Mouse (Mus musculus): ENCODE results near the gene Slc2a5. TPM values are rescaled to one million over a fixed set of nuclear protein-coding genes. Genes with fewer than 3 reads are reported as not detected.
A peak's percentile ranks its signal among the peaks of the same experiment; 100 is the strongest.

The Slc2a5 gene
- polyA plus RNA-seq (2015; fragmentation: Nextera tagmentation; extraction: Ambion mirVana), result 0.74 and 0.93 TPM in 2 replicates

DNA sequence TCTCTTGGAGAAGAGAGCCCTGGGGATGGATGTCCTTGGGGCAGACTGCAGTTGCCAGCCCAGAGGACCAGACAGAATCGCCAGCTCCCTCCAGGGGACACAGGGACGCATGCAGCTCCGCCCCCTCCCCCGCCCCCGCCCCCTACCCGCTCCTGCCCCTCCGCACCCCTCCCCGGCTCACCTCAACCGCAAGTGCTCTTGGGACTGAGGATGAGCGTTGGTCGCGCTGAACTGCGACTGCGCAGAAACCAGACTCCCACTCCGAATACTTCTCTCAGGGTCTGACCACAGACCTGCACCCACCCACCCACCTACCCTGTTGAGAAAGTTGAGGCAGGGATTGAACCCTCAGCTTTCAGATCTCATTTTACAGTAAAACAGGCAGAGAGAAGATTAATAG lies at the start of gene Slc2a5:
TSS of gene Slc2a5 (plus strand) at position 229 of the 400 bp plus-strand sequence.
- WGBS, result 18% methylated on average over 15 of the region's 15 CpGs
- Histone ChIP-seq H3K36me3 (no peaks in the 10 kb centered on the region), H3K9me3 (replicated peaks) (no peaks in the 10 kb centered on the region), H3K4me2 (peak within 1 kb of the TSS; percentile 54), H3K9ac (no peak within 1 kb of the TSS), H3K27ac (no peak within 1 kb of the TSS), H3K4me1 (replicated peaks) (peaks cover 14% of the 10 kb centered on the region), H3K4me3 (peak within 1 kb of the TSS; percentile 7), H3K27me3 (no peaks in the 10 kb centered on the region)
- ATAC-seq (replicated peaks; ENCODE audit: insufficient number of reproducible peaks, insufficient read depth, low FRiP score, low read depth), result no peak; the same call in 1 of the 2 replicates

GRCm38 (mm10) chr4:150070136-150070535 lies 48.9 kb upstream of the Slc2a5 start:
- H3K9ac ChIP-seq, result no peak overlapping the region
- H3K9me3 ChIP-seq (replicated peaks), result no peaks in the 10 kb centered on the region
- WGBS, result 27% methylated on average over 8 of the region's 8 CpGs
- no peaks in the 10 kb centered on the region for H3K36me3 ChIP-seq
- ATAC-seq (replicated peaks; ENCODE audit: insufficient number of reproducible peaks, insufficient read depth, low FRiP score, low read depth), result peak; percentile 49; the same call in 1 of the 2 replicates
- H3K27ac ChIP-seq, result peak overlapping the region; percentile 34; the same call in 1 of the 2 replicates
- no peak overlapping the region for H3K4me2 ChIP-seq
- peaks cover 12% of the 10 kb centered on the region for H3K4me1 ChIP-seq (replicated peaks)
- H3K27me3 ChIP-seq, result no peaks in the 10 kb centered on the region
- H3K4me3 ChIP-seq, result no peak overlapping the region

- 52% methylated on average over 15 of the region's 15 CpGs for WGBS
- Histone ChIP-seq H3K27ac (no peak overlapping the region), H3K27me3 (no peaks in the 10 kb centered on the region), H3K4me2 (no peak overlapping the region), H3K9ac (no peak overlapping the region), H3K4me3 (no peak overlapping the region), H3K36me3 (no peaks in the 10 kb centered on the region), H3K4me1 (replicated peaks) (peaks cover 16% of the 10 kb centered on the region), H3K9me3 (replicated peaks) (no peaks in the 10 kb centered on the region)
- ATAC-seq (replicated peaks; ENCODE audit: insufficient number of reproducible peaks, insufficient read depth, low FRiP score, low read depth), result no peak
Measured at GRCm38 (mm10) chr4:150072416-150073101, 46.5 kb upstream of the Slc2a5 start.

DNA sequence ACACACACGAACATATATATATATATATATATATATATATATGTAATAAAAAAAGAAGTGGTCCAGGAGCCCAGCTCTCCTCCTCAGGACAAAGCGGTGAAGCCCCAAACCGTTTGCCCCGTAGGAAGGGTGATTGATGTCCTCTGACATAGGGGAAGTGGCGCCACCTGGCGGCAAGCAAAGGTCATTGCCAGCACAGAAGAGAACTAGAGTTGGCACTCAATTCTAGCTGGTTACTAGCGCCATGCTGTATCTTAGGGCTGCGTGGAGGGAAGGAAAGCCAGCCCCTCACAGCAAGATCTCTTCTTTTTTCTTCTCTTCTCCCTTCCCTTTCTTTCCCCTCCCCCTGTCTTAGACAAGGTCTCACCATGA lies 46.0 kb upstream of the Slc2a5 start:
- no peak for ATAC-seq (replicated peaks; ENCODE audit: insufficient number of reproducible peaks, insufficient read depth, low FRiP score, low read depth)
- no peak overlapping the region for H3K27ac ChIP-seq
- peaks cover 16% of the 10 kb centered on the region for H3K4me1 ChIP-seq (replicated peaks)
- H3K9ac ChIP-seq, result no peak overlapping the region
- no peaks in the 10 kb centered on the region for H3K9me3 ChIP-seq (replicated peaks)
- 23% methylated on average over 8 of the region's 8 CpGs for WGBS
- H3K4me2 ChIP-seq, result no peak overlapping the region
- H3K36me3 ChIP-seq, result no peaks in the 10 kb centered on the region
- no peaks in the 10 kb centered on the region for H3K27me3 ChIP-seq
- H3K4me3 ChIP-seq, result no peak overlapping the region

GRCm38 (mm10) chr4:150075350-150075749 lies 43.7 kb upstream of the Slc2a5 start:
- no peak for ATAC-seq (replicated peaks; ENCODE audit: insufficient number of reproducible peaks, insufficient read depth, low FRiP score, low read depth)
- Histone ChIP-seq H3K4me1 (replicated peaks) (peaks cover 21% of the 10 kb centered on the region), H3K9me3 (replicated peaks) (no peaks in the 10 kb centered on the region), H3K36me3 (no peaks in the 10 kb centered on the region), H3K27me3 (no peaks in the 10 kb centered on the region), H3K27ac (no peak overlapping the region), H3K4me2 (no peak overlapping the region), H3K4me3 (no peak overlapping the region), H3K9ac (no peak overlapping the region)
- 86% methylated on average over 7 of the region's 7 CpGs for WGBS

DNA sequence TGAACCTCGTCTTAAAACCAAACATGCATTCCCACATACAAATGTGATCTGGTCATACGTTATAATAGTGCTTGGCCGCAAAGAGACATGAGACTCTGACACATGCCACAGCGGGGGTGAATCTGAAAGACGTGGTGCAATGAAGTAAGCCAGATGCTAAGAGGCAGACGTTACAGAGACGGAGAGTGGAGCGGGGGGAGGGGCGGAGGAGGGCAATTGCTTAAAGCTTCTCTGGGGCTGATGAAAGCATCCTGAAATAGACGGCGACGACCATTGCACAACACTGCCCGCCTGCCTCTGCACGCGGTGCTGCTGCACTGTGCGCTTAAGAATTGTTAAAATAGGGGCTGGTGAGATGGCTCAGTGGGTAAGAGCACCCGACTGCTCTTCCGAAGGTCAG lies 42.9 kb upstream of the Slc2a5 start:
- no peaks in the 10 kb centered on the region for H3K36me3 ChIP-seq
- H3K4me1 ChIP-seq (replicated peaks), result peaks cover 18% of the 10 kb centered on the region
- no peak overlapping the region for H3K4me2 ChIP-seq
- no peak for ATAC-seq (replicated peaks; ENCODE audit: insufficient number of reproducible peaks, insufficient read depth, low FRiP score, low read depth)
- WGBS, result 21% methylated on average over 18 of the region's 18 CpGs
- H3K9me3 ChIP-seq (replicated peaks), result no peaks in the 10 kb centered on the region
- no peak overlapping the region for H3K4me3 ChIP-seq
- no peak overlapping the region for H3K9ac ChIP-seq
- no peaks in the 10 kb centered on the region for H3K27me3 ChIP-seq
- no peak overlapping the region for H3K27ac ChIP-seq

DNA sequence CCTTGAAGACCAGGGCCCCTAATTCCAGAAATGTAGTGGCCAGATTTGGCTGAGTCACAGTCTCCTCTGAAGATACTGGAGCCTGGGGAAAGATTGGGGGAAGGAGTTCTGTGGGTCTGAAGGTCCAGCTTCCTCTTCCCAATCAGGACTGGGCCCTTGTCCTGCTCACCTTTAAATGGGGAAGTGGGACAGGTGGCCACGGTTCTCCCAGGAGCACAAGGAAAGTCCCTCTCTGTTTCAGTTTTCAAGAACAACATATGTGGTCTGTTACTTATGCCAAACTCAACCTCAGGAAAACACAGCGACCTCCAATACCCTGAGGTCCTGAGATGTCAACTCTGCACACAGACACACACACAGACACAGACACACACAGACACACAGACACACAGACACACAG lies 40.4 kb upstream of the Slc2a5 start:
- no peak overlapping the region for H3K4me2 ChIP-seq
- no peaks in the 10 kb centered on the region for H3K27me3 ChIP-seq
- no peak overlapping the region for H3K9ac ChIP-seq
- no peak for ATAC-seq (replicated peaks; ENCODE audit: insufficient number of reproducible peaks, insufficient read depth, low FRiP score, low read depth)
- no peaks in the 10 kb centered on the region for H3K36me3 ChIP-seq
- no peak overlapping the region for H3K27ac ChIP-seq
- H3K9me3 ChIP-seq (replicated peaks), result no peaks in the 10 kb centered on the region
- no peak overlapping the region for H3K4me3 ChIP-seq
- 71% methylated on average over 2 of the region's 2 CpGs for WGBS
- peaks cover 19% of the 10 kb centered on the region for H3K4me1 ChIP-seq (replicated peaks)

- no peak overlapping the region for H3K4me2 ChIP-seq
- no peaks in the 10 kb centered on the region for H3K9me3 ChIP-seq (replicated peaks)
- H3K27me3 ChIP-seq, result no peaks in the 10 kb centered on the region
- WGBS, result 41% methylated on average over 7 of the region's 7 CpGs
- ATAC-seq (replicated peaks; ENCODE audit: insufficient number of reproducible peaks, insufficient read depth, low FRiP score, low read depth), result 0 out of 2 replicates have a peak, but pooled peaks have one; percentile 44
- no peak overlapping the region for H3K4me3 ChIP-seq
- H3K4me1 ChIP-seq (replicated peaks), result peaks cover 19% of the 10 kb centered on the region
- H3K27ac ChIP-seq, result peak overlapping the region; percentile 8
- H3K36me3 ChIP-seq, result no peaks in the 10 kb centered on the region
- no peak overlapping the region for H3K9ac ChIP-seq
Measured at GRCm38 (mm10) chr4:150079244-150079643, 39.8 kb upstream of the Slc2a5 start.

GRCm38 (mm10) chr4:150080330-150080967 lies 38.6 kb upstream of the Slc2a5 start:
- 75% methylated on average over 11 of the region's 11 CpGs for WGBS
- no peaks in the 10 kb centered on the region for H3K9me3 ChIP-seq (replicated peaks)
- ATAC-seq (replicated peaks; ENCODE audit: insufficient number of reproducible peaks, insufficient read depth, low FRiP score, low read depth), result no peak

DNA sequence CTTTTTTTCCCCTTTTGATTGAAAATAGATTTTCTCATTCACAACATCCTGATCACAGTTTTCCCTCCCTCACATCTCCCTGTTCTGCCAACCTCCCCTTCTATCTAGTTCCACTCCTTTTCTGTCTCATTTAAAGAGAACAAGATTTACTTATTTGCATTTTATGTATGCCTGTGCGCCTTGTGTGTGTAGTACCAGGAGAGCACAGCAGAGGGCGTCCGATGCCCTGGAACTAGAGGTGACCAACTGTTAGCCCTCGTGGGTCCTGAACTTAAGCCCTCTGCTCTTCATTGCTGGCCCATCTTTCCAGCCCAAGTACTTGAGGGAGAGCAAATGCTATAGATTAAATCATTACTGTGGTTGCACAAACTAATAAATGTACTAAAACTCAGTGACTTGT lies 33.7 kb upstream of the Slc2a5 start:
- H3K9ac ChIP-seq, result no peak overlapping the region
- 77% methylated on average over 4 of the region's 4 CpGs for WGBS
- no peak for ATAC-seq (replicated peaks; ENCODE audit: insufficient number of reproducible peaks, insufficient read depth, low FRiP score, low read depth)
- H3K36me3 ChIP-seq, result no peaks in the 10 kb centered on the region
- no peaks in the 10 kb centered on the region for H3K27me3 ChIP-seq
- H3K4me3 ChIP-seq, result no peak overlapping the region
- no peak overlapping the region for H3K27ac ChIP-seq
- no peaks in the 10 kb centered on the region for H3K9me3 ChIP-seq (replicated peaks)
- H3K4me1 ChIP-seq (replicated peaks), result peaks cover 37% of the 10 kb centered on the region
- no peak overlapping the region for H3K4me2 ChIP-seq

More at GRCm38 (mm10) chr4:150080330-150080967, 38.6 kb upstream of the Slc2a5 start:
- Histone ChIP-seq H3K4me2 (no peak overlapping the region), H3K9ac (no peak overlapping the region), H3K27me3 (no peaks in the 10 kb centered on the region), H3K36me3 (no peaks in the 10 kb centered on the region), H3K4me3 (no peak overlapping the region), H3K27ac (peak overlapping the region; percentile 8), H3K4me1 (replicated peaks) (peaks cover 19% of the 10 kb centered on the region)

GRCm38 (mm10) chr4:150086841-150087160 lies 32.3 kb upstream of the Slc2a5 start:
- 0 out of 2 replicates have a peak overlapping the region, but pooled peaks have one; percentile 38 for H3K9ac ChIP-seq
- H3K27ac ChIP-seq, result peak overlapping the region; percentile 94
- ATAC-seq (replicated peaks; ENCODE audit: insufficient number of reproducible peaks, insufficient read depth, low FRiP score, low read depth), result no peak

More at GRCm38 (mm10) chr4:150086841-150087160, 32.3 kb upstream of the Slc2a5 start:
- WGBS, result 7% methylated on average over 7 of the region's 7 CpGs
- Histone ChIP-seq H3K27me3 (no peaks in the 10 kb centered on the region), H3K4me3 (peak overlapping the region; percentile 79), H3K36me3 (no peaks in the 10 kb centered on the region), H3K4me1 (replicated peaks) (peaks cover 47% of the 10 kb centered on the region), H3K4me2 (peak overlapping the region; percentile 98), H3K9me3 (replicated peaks) (no peaks in the 10 kb centered on the region)

Measured in heart, embryonic 15.5 days (tissue).